Mouse (Mus musculus) neural tube, embryonic 11.5 days (tissue): ENCODE data around the gene Clic4. TPM values are rescaled to one million over a fixed set of nuclear protein-coding genes. Genes with fewer than 3 reads are reported as not detected.
A peak's percentile ranks its signal among the peaks of the same experiment; 100 is the strongest.
"Not testable (repeated sequence)": the region's sequence is repeated elsewhere in the genome, so short reads cannot be mapped to it uniquely, and the experiment has no call there.

Source experiments
- ATAC-seq: fragments of 200-750 bp; cut with Nextera tagmentation; 2 replicates; pipeline ENCODE4 v1.8.0; 2017; ENCODE audit warnings: moderate number of reproducible peaks, mild to moderate bottlenecking, moderate TSS enrichment, moderate library complexity; ENCODE audit not compliant: insufficient read depth, low FRiP score, low TSS enrichment
- DNase-seq: peaks from one replicate; pipeline ENCODE4 v3.0.0-alpha.2; 2015; ENCODE audit warnings: low spot score
- H3K27ac ChIP-seq: fragments of 300-500 bp; sonication (generic); 2 replicates; pipeline ENCODE4 v1.5.1; 2014; ENCODE audit warnings: low read depth, mild to moderate bottlenecking, low read length
- H3K27me3 ChIP-seq: fragments of 300-500 bp; sonication (generic); 2 replicates; pipeline ENCODE4 v1.6.1; 2014; ENCODE audit warnings: mild to moderate bottlenecking, low read length, mixed read lengths; ENCODE audit not compliant: control insufficient read depth, insufficient read depth
- H3K36me3 ChIP-seq: fragments of 300-500 bp; sonication (generic); 2 replicates; pipeline ENCODE4 v1.6.1; 2014; ENCODE audit warnings: mild to moderate bottlenecking, low read length, moderate library complexity, mixed read lengths; ENCODE audit not compliant: control insufficient read depth, insufficient read depth
- H3K4me1 ChIP-seq: fragments of 300-500 bp; sonication (generic); 2 replicates; pipeline ENCODE4 v1.6.1; 2014; ENCODE audit warnings: low read length, mixed read lengths; ENCODE audit not compliant: control insufficient read depth, insufficient read depth
- H3K4me2 ChIP-seq: fragments of 300-500 bp; sonication (generic); 2 replicates; pipeline ENCODE4 v1.6.1; 2014; ENCODE audit warnings: low read depth, mild to moderate bottlenecking, moderate library complexity
- H3K4me3 ChIP-seq: fragments of 300-500 bp; sonication (generic); 2 replicates; pipeline ENCODE4 v1.5.1; 2014; ENCODE audit warnings: low read depth, low read length
- H3K9ac ChIP-seq: fragments of 300-500 bp; sonication (generic); 2 replicates; pipeline ENCODE4 v1.6.1; 2014; ENCODE audit warnings: mild to moderate bottlenecking, low read length
- H3K9me3 ChIP-seq: fragments of 300-500 bp; sonication (generic); 2 replicates; pipeline ENCODE4 v1.6.1; 2016; ENCODE audit warnings: low read length; ENCODE audit not compliant: control insufficient read depth
- WGBS: fragments of 180-500 bp; shearing (Covaris S2); extraction: QIAGEN DNeasy Blood & Tissue Kit; methylation state at CpG from one replicate; pipeline ENCODE4 v1.1.7; 2014; 5-methylcytosine and 5-hydroxymethylcytosine counted together
- polyA plus RNA-seq: library from polyadenylated mRNA; unstranded; fragments of >200 nt; fragmentation: Nextera tagmentation; extraction: Ambion mirVana; gene quantifications from 2 replicates; pipeline ENCODE4 v1.2.1, GENCODE M21; 2014

Gene Clic4
- polyA plus RNA-seq, 1 experiment from 2014 or later, result 157 TPM

DNA sequence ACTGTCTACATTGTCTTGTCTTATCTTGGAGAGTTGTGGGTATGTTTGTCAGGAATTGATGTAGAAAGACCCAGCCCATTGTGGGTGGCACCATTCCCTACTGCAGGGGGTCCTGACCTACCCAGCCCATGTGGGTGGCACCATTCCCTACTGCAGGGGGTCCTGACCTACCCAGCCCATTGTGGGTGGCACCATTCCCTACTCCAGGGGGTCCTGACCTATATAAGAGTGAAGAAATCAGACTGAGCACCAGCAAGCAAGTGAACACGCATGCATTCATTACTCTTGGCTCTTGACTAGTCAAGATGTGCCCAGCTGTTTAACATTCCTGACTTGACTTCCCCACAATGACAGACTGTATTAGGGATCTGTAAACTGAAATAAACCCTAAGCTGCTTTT is 82.2 kb downstream of the Clic4 start:
- Histone ChIP-seq H3K4me2 (no peak overlapping the region), H3K27ac (no peak overlapping the region), H3K4me1 (no peaks in the 10 kb centered on the region), H3K9me3 (no peaks in the 10 kb centered on the region), H3K36me3 (no peaks in the 10 kb centered on the region), H3K9ac (no peak overlapping the region), H3K27me3 (no peaks in the 10 kb centered on the region), H3K4me3 (no peak overlapping the region)
- ATAC-seq, result no peak
- 89% methylated on average over 1 of the region's 1 CpGs for WGBS
- no peak for DNase-seq

DNA sequence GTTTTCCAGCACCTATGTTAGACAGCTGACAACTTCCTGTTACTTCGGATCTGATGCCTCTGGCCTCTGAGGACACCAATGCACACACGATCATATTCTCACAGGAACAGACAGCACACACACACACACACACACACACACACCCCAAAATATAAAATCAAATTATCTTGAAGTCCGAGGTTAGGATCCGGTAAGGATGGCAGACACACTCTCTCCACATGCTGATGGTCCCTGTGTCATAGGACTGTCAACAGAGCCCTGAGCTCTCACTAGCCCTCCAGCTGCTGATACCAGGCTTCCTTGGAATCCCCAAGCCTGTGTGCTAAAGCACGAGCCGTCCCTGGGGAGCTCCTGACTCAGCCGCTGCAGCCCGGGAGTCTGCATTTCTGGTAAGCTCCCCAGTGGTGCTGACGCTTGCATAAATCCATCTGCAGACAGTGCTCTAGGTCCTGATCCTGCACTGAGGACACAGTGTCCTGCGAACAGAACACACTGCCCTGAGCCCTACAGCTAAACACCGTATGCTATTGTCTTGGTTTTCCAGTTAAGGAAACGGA is 83.1 kb downstream of the Clic4 start:
- Histone ChIP-seq H3K4me3 (no peak overlapping the region), H3K27ac (no peak overlapping the region), H3K36me3 (no peaks in the 10 kb centered on the region), H3K9me3 (no peaks in the 10 kb centered on the region), H3K9ac (no peak overlapping the region), H3K4me1 (no peaks in the 10 kb centered on the region), H3K4me2 (no peak overlapping the region), H3K27me3 (no peaks in the 10 kb centered on the region)
- DNase-seq (no peak), ATAC-seq (no peak)
- WGBS, result 87% methylated on average over 12 of the region's 12 CpGs

DNA sequence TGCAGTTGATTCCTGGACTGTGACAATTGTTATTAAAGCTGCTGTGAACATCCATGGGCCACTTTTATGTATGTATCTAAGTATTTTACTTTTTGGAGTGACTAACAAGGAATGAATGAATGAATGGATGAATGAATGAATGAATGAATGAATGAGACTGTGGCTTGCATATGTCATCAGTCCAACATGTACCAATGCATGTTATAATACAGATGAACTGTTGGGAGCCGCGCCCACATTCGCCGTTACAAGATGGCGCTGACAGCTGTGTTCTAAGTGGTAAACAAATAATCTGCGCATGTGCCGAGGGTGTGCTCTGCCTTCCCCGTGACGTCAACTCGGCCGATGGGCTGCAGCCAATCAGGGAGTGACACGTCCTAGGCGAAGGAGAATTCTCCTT is 88.3 kb downstream of the Clic4 start:
- H3K9me3 ChIP-seq, ATAC-seq, H3K36me3 ChIP-seq, H3K27ac ChIP-seq, H3K4me1 ChIP-seq, DNase-seq, H3K4me2 ChIP-seq, H3K27me3 ChIP-seq, H3K4me3 ChIP-seq, H3K9ac ChIP-seq: not testable (repeated sequence)
- 95% methylated on average over 6 of the region's 13 CpGs for WGBS

DNA sequence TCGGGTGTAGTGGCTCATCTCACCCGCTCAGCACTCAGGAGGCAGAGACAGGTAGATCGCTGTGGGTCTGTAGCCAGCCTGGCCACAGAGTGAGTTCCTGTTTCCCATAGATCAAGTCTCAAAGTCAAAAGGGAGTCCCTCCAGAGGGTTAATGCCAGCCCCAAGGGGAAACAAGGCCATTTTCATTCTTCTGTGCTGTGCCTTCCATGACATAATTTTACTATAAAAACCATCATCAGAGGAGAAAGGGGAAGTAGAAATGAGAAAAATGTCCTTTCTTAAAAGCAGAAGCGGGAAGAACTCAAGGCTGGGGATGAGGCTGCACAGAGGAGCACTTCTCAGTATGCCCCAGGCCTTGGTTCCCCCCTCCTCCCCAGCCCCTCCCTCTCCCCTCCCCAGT is 90.8 kb downstream of the Clic4 start:
- Histone ChIP-seq H3K36me3 (no peaks in the 10 kb centered on the region), H3K4me1 (no peaks in the 10 kb centered on the region), H3K27ac (no peak overlapping the region), H3K9me3 (no peaks in the 10 kb centered on the region), H3K9ac (no peak overlapping the region), H3K4me2 (no peak overlapping the region), H3K4me3 (no peak overlapping the region), H3K27me3 (no peaks in the 10 kb centered on the region)
- WGBS, result 94% methylated on average over 4 of the region's 4 CpGs
- ATAC-seq (no peak), DNase-seq (no peak)

DNA sequence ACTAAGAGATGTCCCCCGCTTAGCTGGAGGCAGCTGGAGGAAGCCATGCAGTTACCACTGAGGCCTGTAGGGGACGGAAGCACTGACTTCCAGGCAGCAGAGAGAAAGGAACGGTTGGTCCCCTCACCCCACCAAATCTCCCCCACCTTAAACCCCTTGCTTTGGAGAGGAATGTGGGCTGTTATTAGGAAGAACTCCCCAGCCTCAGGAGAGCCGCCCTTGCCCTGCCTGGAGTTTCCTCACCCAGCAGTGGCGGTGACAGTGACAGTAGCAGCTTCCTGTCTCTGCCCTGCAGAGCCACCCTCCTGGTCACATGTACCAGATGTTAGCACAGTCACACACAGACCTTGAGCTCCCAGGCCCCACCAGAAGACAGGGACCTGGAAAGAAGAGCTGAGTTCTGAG is 93.5 kb downstream of the Clic4 start:
- Histone ChIP-seq H3K9ac (no peak overlapping the region), H3K4me3 (no peak overlapping the region), H3K27me3 (peaks cover 10% of the 10 kb centered on the region; the same call in 1 of the 2 replicates), H3K27ac (no peak overlapping the region), H3K4me2 (no peak overlapping the region), H3K36me3 (no peaks in the 10 kb centered on the region), H3K4me1 (peaks cover 6% of the 10 kb centered on the region), H3K9me3 (no peaks in the 10 kb centered on the region)
- ATAC-seq (no peak), DNase-seq (peak; percentile 32)
- WGBS, result 22% methylated on average over 5 of the region's 5 CpGs

DNA sequence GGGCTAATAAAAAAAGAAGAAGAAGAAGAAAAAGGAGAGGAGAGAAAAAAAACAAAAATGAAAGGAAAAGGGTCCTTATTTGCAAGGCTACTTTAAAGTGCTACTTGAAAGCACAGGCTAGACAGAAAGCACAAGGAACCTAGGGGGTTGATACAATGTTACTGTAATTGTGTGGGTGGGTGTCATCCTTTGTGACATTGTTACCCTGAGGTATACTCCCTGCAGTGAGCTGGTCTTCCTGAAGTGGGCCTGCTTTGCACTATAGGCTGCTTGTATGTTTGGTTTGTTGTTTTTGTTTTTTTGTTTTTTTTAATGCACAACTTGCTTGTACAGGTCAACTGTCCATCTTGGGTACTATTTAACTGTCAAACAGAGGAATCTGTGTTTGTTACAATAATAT is 95.0 kb downstream of the Clic4 start:
- H3K4me2 ChIP-seq, result no peak overlapping the region
- no peak for DNase-seq
- H3K27ac ChIP-seq, result no peak overlapping the region
- peaks cover 6% of the 10 kb centered on the region for H3K4me1 ChIP-seq
- no peaks in the 10 kb centered on the region for H3K9me3 ChIP-seq
- H3K4me3 ChIP-seq, result no peak overlapping the region
- no peaks in the 10 kb centered on the region for H3K36me3 ChIP-seq
- ATAC-seq, result no peak
- H3K9ac ChIP-seq, result no peak overlapping the region
- H3K27me3 ChIP-seq, result peaks cover 10% of the 10 kb centered on the region; the same call in 1 of the 2 replicates

DNA sequence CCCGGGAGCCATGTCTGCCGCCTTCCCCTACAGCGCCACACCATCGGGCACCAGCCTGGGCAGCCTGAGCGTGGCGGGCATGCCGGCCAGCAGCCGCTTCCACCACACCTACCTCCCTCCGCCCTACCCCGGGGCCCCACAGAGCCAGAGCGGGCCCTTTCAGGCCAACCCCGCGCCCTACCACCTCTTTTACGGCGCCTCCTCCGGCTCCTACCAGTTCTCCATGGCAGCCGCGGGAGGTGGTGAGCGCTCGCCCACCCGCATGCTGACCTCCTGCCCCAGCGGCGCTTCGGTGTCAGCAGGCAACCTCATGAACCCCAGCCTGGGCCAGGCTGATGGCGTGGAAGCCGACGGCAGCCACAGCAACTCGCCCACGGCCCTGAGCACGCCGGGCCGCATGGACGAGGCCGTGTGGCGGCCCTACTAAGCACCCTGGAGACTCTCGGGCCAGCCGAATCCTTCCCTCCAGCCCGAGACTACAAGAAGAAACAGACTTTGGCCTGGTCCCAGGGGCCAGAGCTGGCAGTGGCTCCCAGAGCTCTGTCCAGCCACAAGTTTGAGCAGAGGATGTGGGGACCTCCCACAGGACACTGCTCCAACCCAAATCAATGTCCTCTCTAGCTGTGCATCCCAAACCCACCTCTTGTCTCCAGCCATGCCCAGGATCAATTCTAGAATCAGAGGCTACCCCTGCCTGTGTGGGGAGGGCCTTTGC is 97.1 kb downstream of the Clic4 start:
- peaks cover 13% of the 10 kb centered on the region; the same call in 1 of the 2 replicates for H3K27me3 ChIP-seq
- no peaks in the 10 kb centered on the region for H3K36me3 ChIP-seq
- peak overlapping the region; percentile 28; the same call in 1 of the 2 replicates for H3K4me3 ChIP-seq
- peaks cover 9% of the 10 kb centered on the region for H3K4me1 ChIP-seq
- peak overlapping the region; percentile 54 for H3K4me2 ChIP-seq
- ATAC-seq (no peak), DNase-seq (peak; percentile 29)
- H3K9me3 ChIP-seq, result no peaks in the 10 kb centered on the region
- H3K9ac ChIP-seq, result peak overlapping the region; percentile 47
- 4% methylated on average over 37 of the region's 38 CpGs for WGBS
- H3K27ac ChIP-seq, result no peak overlapping the region

DNA sequence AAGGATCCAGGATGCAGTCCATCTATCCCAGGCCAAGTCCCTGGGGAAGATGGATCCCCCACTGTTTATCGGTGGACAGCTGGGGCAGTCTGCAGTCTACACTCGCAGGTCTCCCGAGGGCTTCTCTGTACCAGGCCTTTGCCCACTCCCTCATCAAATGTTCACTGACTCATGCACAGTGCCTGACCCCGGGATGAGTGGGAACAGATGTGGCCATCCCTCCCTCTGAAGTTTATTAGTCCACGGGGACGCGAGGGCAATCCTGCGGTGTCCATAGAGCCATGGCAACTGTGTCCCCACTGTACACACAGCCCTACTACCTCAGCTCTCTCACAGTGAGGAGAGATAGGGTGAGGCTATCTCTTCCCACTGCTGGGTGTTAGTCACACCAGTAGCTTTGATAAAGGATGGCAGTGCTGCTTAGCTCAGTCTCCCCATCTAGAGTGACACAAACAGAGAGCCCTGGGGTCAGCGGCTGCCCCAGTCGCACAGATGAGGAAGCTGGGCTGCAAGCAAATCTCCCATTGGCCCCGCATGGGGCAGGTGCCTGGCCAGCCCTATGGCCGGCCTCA is 101.2 kb downstream of the Clic4 start:
- Histone ChIP-seq H3K9ac (no peak overlapping the region), H3K4me1 (peaks cover 19% of the 10 kb centered on the region), H3K4me3 (no peak overlapping the region), H3K9me3 (no peaks in the 10 kb centered on the region), H3K27ac (no peak overlapping the region), H3K27me3 (peaks cover 39% of the 10 kb centered on the region), H3K36me3 (no peaks in the 10 kb centered on the region), H3K4me2 (no peak overlapping the region)
- 58% methylated on average over 12 of the region's 12 CpGs for WGBS
- no peak for ATAC-seq
- peak; percentile 27 for DNase-seq

DNA sequence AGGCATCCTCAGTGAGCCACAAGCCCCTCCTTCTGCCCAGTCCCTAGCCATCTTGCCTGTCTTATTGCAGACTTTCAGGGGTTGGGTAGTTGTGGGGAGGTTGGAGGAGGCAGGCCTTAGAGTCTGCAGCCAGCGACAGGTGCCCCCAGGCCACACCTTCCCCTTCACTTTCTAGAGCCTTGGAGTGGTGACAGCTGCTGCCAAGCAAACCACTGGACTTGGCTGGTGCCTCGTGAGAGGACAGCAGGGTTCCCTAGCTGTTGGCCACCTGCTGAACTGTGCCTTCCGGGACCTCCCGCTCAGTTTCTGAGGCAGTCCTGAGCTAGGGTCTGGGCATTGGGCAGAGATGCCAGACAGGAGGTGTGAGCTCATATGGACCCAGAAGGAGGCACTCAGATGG is 103.1 kb downstream of the Clic4 start:
- Histone ChIP-seq H3K4me2 (no peak overlapping the region), H3K27me3 (peaks cover 43% of the 10 kb centered on the region), H3K9me3 (no peaks in the 10 kb centered on the region), H3K4me3 (no peak overlapping the region), H3K27ac (no peak overlapping the region), H3K4me1 (peaks cover 13% of the 10 kb centered on the region; the same call in 1 of the 2 replicates), H3K9ac (no peak overlapping the region), H3K36me3 (no peaks in the 10 kb centered on the region)
- DNase-seq (no peak), ATAC-seq (no peak)
- 67% methylated on average over 4 of the region's 4 CpGs for WGBS
